Mouse (Mus musculus): Measurements from ENCODE around the gene Nxnl2. TPM values are rescaled to one million over a fixed set of nuclear protein-coding genes. Genes with fewer than 3 reads are reported as not detected.
A peak's percentile ranks its signal among the peaks of the same experiment; 100 is the strongest.

Gene Nxnl2
- polyA plus RNA-seq, 1 experiment from 2014 or later: 5.0 TPM

GRCm38 (mm10) chr13:51166711-51167110, 4.1 kb upstream of the Nxnl2 start:
- 59% methylated on average over 11 of the region's 11 CpGs for WGBS
- no peaks in the 10 kb centered on the region for H3K9me3 ChIP-seq (ENCODE audit: control insufficient read depth)
- TF ChIP-seq CTCF (IDR thresholded peaks at IDR 0.05; ENCODE audit: low read depth): no peak
- no peaks in the 10 kb centered on the region for H3K27me3 ChIP-seq (replicated peaks; ENCODE audit: control insufficient read depth, insufficient read depth, low read length)
- H3K4me3 ChIP-seq (ENCODE audit: low read depth, low read length): no peak overlapping the region
- H3K4me1 ChIP-seq (replicated peaks; ENCODE audit: control insufficient read depth, insufficient read depth, low read length): 0 out of 2 replicates have a peak, but pooled peaks cover 3% of the 10 kb centered on the region
- H3K4me2 ChIP-seq (replicated peaks; ENCODE audit: low read depth): no peak overlapping the region
- no peak overlapping the region for H3K9ac ChIP-seq (ENCODE audit: low read depth, low read length)
- ATAC-seq: no peak
- H3K36me3 ChIP-seq (ENCODE audit: control insufficient read depth, insufficient read depth): no peaks in the 10 kb centered on the region
- no peak overlapping the region for H3K27ac ChIP-seq (ENCODE audit: low read depth, low read length)

- 0 out of 2 replicates have a peak, but pooled peaks cover 3% of the 10 kb centered on the region for H3K4me1 ChIP-seq (replicated peaks; ENCODE audit: control insufficient read depth, insufficient read depth, low read length)
- H3K4me2 ChIP-seq (replicated peaks; ENCODE audit: low read depth): peak overlapping the region; percentile 95
- H3K9me3 ChIP-seq (ENCODE audit: control insufficient read depth): no peaks in the 10 kb centered on the region
- 25% methylated on average over 11 of the region's 11 CpGs for WGBS
- peak overlapping the region; percentile 54 for H3K4me3 ChIP-seq (ENCODE audit: low read depth, low read length)
- no peaks in the 10 kb centered on the region for H3K36me3 ChIP-seq (ENCODE audit: control insufficient read depth, insufficient read depth)
- H3K9ac ChIP-seq (ENCODE audit: low read depth, low read length): no peak overlapping the region
- H3K27ac ChIP-seq (ENCODE audit: low read depth, low read length): no peak overlapping the region
- ATAC-seq: no peak
- no peak for TF ChIP-seq CTCF (IDR thresholded peaks at IDR 0.05; ENCODE audit: low read depth)
- H3K27me3 ChIP-seq (replicated peaks; ENCODE audit: control insufficient read depth, insufficient read depth, low read length): no peaks in the 10 kb centered on the region
These were observed 607 bp upstream of the Nxnl2 start for GRCm38 (mm10) chr13:51170215-51170614.

GRCm38 (mm10) chr13:51172601-51173000, 1.8 kb downstream of the Nxnl2 start:
- 0 out of 2 replicates have a peak, but pooled peaks cover 3% of the 10 kb centered on the region for H3K4me1 ChIP-seq (replicated peaks; ENCODE audit: control insufficient read depth, insufficient read depth, low read length)
- H3K9me3 ChIP-seq (ENCODE audit: control insufficient read depth): no peaks in the 10 kb centered on the region
- ATAC-seq: no peak
- WGBS: 98% methylated on average over 7 of the region's 7 CpGs
- H3K4me2 ChIP-seq (replicated peaks; ENCODE audit: low read depth): no peak overlapping the region
- H3K36me3 ChIP-seq (ENCODE audit: control insufficient read depth, insufficient read depth): no peaks in the 10 kb centered on the region
- no peaks in the 10 kb centered on the region for H3K27me3 ChIP-seq (replicated peaks; ENCODE audit: control insufficient read depth, insufficient read depth, low read length)
- TF ChIP-seq CTCF (IDR thresholded peaks at IDR 0.05; ENCODE audit: low read depth): no peak
- H3K27ac ChIP-seq (ENCODE audit: low read depth, low read length): no peak overlapping the region
- no peak overlapping the region for H3K9ac ChIP-seq (ENCODE audit: low read depth, low read length)
- no peak overlapping the region for H3K4me3 ChIP-seq (ENCODE audit: low read depth, low read length)

DNA sequence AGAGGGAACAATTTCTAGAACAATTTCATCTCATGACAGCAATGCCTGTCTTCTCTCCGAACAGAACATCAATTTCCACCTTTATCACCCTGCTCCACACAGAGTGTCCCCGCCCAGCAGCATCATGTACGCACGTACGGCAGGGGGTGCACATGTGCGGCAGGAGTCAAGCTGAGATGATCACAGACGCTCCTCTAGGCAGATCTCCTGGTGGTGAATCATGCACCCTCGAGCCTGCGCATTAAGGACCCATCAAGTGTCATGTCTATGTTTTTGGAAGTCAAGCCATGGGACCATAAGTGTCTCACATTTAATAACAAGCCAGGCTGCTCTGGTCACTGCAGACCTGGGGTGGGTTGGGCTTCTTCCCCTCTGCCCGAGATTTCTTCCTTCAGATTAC, 8.1 kb downstream of the Nxnl2 start:
- no peaks in the 10 kb centered on the region for H3K4me1 ChIP-seq (replicated peaks; ENCODE audit: control insufficient read depth, insufficient read depth, low read length)
- H3K4me3 ChIP-seq (ENCODE audit: low read depth, low read length): no peak overlapping the region
- H3K9me3 ChIP-seq (ENCODE audit: control insufficient read depth): no peaks in the 10 kb centered on the region
- no peak for ATAC-seq
- no peak overlapping the region for H3K4me2 ChIP-seq (replicated peaks; ENCODE audit: low read depth)
- H3K9ac ChIP-seq (ENCODE audit: low read depth, low read length): no peak overlapping the region
- WGBS: 75% methylated on average over 10 of the region's 10 CpGs
- no peak for TF ChIP-seq CTCF (IDR thresholded peaks at IDR 0.05; ENCODE audit: low read depth)
- no peaks in the 10 kb centered on the region for H3K27me3 ChIP-seq (replicated peaks; ENCODE audit: control insufficient read depth, insufficient read depth, low read length)
- no peaks in the 10 kb centered on the region for H3K36me3 ChIP-seq (ENCODE audit: control insufficient read depth, insufficient read depth)
- no peak overlapping the region for H3K27ac ChIP-seq (ENCODE audit: low read depth, low read length)

- Histone ChIP-seq H3K9me3 (ENCODE audit: control insufficient read depth) (no peaks in the 10 kb centered on the region), H3K27me3 (replicated peaks; ENCODE audit: control insufficient read depth, insufficient read depth, low read length) (no peaks in the 10 kb centered on the region), H3K4me3 (ENCODE audit: low read depth, low read length) (no peak overlapping the region), H3K4me1 (replicated peaks; ENCODE audit: control insufficient read depth, insufficient read depth, low read length) (no peaks in the 10 kb centered on the region), H3K4me2 (replicated peaks; ENCODE audit: low read depth) (no peak overlapping the region), H3K9ac (ENCODE audit: low read depth, low read length) (no peak overlapping the region), H3K27ac (ENCODE audit: low read depth, low read length) (no peak overlapping the region), H3K36me3 (ENCODE audit: control insufficient read depth, insufficient read depth) (no peaks in the 10 kb centered on the region)
- no peak for TF ChIP-seq CTCF (IDR thresholded peaks at IDR 0.05; ENCODE audit: low read depth)
- no peak for ATAC-seq
- WGBS: 27% methylated on average over 3 of the region's 3 CpGs
These were observed 8.5 kb downstream of the Nxnl2 start for GRCm38 (mm10) chr13:51179362-51179761.

- Histone ChIP-seq H3K4me3 (ENCODE audit: low read depth, low read length) (no peak overlapping the region), H3K27me3 (replicated peaks; ENCODE audit: control insufficient read depth, insufficient read depth, low read length) (no peaks in the 10 kb centered on the region), H3K9ac (ENCODE audit: low read depth, low read length) (no peak overlapping the region), H3K4me2 (replicated peaks; ENCODE audit: low read depth) (no peak overlapping the region), H3K27ac (ENCODE audit: low read depth, low read length) (no peak overlapping the region), H3K36me3 (ENCODE audit: control insufficient read depth, insufficient read depth) (no peaks in the 10 kb centered on the region), H3K9me3 (ENCODE audit: control insufficient read depth) (no peaks in the 10 kb centered on the region), H3K4me1 (replicated peaks; ENCODE audit: control insufficient read depth, insufficient read depth, low read length) (no peaks in the 10 kb centered on the region)
- no peak for TF ChIP-seq CTCF (IDR thresholded peaks at IDR 0.05; ENCODE audit: low read depth)
- 70% methylated on average over 7 of the region's 7 CpGs for WGBS
- no peak for ATAC-seq
These were observed 11.4 kb downstream of the Nxnl2 start for GRCm38 (mm10) chr13:51182236-51182635.

DNA sequence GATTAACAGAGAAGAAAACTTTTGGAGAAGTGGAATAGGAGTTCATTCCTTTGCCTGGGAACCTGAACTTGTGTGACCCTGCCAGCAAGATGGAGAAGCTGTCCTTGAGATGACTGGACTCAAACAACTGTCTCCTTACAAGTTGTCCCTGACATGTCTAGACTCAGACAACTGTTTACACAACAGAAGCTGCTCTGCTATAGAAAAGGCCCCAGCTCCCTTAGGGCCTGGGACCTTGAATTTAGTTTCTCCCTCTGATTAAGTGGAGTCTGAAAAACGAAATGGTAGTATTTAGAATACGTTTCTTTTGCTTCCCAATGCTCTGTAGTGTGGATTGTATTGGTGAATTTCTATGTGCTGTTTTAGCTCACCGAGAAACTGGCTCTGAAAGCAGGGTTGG, 14.1 kb downstream of the Nxnl2 start:
- 76% methylated on average over 3 of the region's 3 CpGs for WGBS
- ATAC-seq: no peak
- H3K4me1 ChIP-seq (replicated peaks; ENCODE audit: control insufficient read depth, insufficient read depth, low read length): no peaks in the 10 kb centered on the region
- TF ChIP-seq CTCF (IDR thresholded peaks at IDR 0.05; ENCODE audit: low read depth): no peak
- H3K27me3 ChIP-seq (replicated peaks; ENCODE audit: control insufficient read depth, insufficient read depth, low read length): no peaks in the 10 kb centered on the region
- H3K4me2 ChIP-seq (replicated peaks; ENCODE audit: low read depth): no peak overlapping the region
- H3K4me3 ChIP-seq (ENCODE audit: low read depth, low read length): no peak overlapping the region
- H3K36me3 ChIP-seq (ENCODE audit: control insufficient read depth, insufficient read depth): no peaks in the 10 kb centered on the region
- no peaks in the 10 kb centered on the region for H3K9me3 ChIP-seq (ENCODE audit: control insufficient read depth)
- H3K9ac ChIP-seq (ENCODE audit: low read depth, low read length): no peak overlapping the region
- H3K27ac ChIP-seq (ENCODE audit: low read depth, low read length): no peak overlapping the region
